Mouse (Mus musculus): ENCODE measurements around the gene Cacna1g. TPM values are rescaled to one million over a fixed set of nuclear protein-coding genes. Genes with fewer than 3 reads are reported as not detected.
A peak's percentile ranks its signal among the peaks of the same experiment; 100 is the strongest.

The Cacna1g gene
- polyA plus RNA-seq, 1 experiment from 2014 or later, result 38.2 TPM

- no peak overlapping the region for H3K27ac ChIP-seq
- H3K9ac ChIP-seq, result no peak overlapping the region
- no peak for ATAC-seq (ENCODE audit: insufficient number of reproducible peaks, insufficient read depth, low FRiP score, low TSS enrichment, low read depth)
- WGBS, result 42% methylated on average over 2 of the region's 2 CpGs
- no peaks in the 10 kb centered on the region for H3K27me3 ChIP-seq
- H3K36me3 ChIP-seq, result peaks cover 69% of the 10 kb centered on the region
- H3K4me1 ChIP-seq, result peaks cover 63% of the 10 kb centered on the region
- H3K4me3 ChIP-seq, result no peak overlapping the region
- H3K9me3 ChIP-seq, result no peaks in the 10 kb centered on the region
- H3K4me2 ChIP-seq, result no peak overlapping the region
Measured at GRCm38 (mm10) chr11:94464170-94464569, 9.8 kb downstream of the Cacna1g start.

GRCm38 (mm10) chr11:94461856-94462255 lies 12.1 kb downstream of the Cacna1g start:
- no peak overlapping the region for H3K4me2 ChIP-seq
- H3K9me3 ChIP-seq, result no peaks in the 10 kb centered on the region
- no peak overlapping the region for H3K4me3 ChIP-seq
- no peak overlapping the region for H3K9ac ChIP-seq
- peaks cover 83% of the 10 kb centered on the region for H3K36me3 ChIP-seq
- ATAC-seq (ENCODE audit: insufficient number of reproducible peaks, insufficient read depth, low FRiP score, low TSS enrichment, low read depth), result no peak
- peaks cover 40% of the 10 kb centered on the region for H3K4me1 ChIP-seq
- WGBS, result 93% methylated on average over 11 of the region's 11 CpGs
- H3K27me3 ChIP-seq, result no peaks in the 10 kb centered on the region
- H3K27ac ChIP-seq, result no peak overlapping the region

GRCm38 (mm10) chr11:94457001-94457400 lies 17.0 kb downstream of the Cacna1g start:
- Histone ChIP-seq H3K27me3 (no peaks in the 10 kb centered on the region), H3K4me3 (no peak overlapping the region), H3K9ac (no peak overlapping the region), H3K4me2 (no peak overlapping the region), H3K36me3 (peaks cover 87% of the 10 kb centered on the region), H3K9me3 (no peaks in the 10 kb centered on the region), H3K4me1 (peaks cover 31% of the 10 kb centered on the region), H3K27ac (no peak overlapping the region; the same call in 1 of the 2 replicates)
- no peak for ATAC-seq (ENCODE audit: insufficient number of reproducible peaks, insufficient read depth, low FRiP score, low TSS enrichment, low read depth)
- WGBS, result 76% methylated on average over 15 of the region's 15 CpGs

GRCm38 (mm10) chr11:94456347-94456746 lies 17.7 kb downstream of the Cacna1g start:
- Histone ChIP-seq H3K4me1 (peaks cover 28% of the 10 kb centered on the region), H3K4me2 (no peak overlapping the region), H3K36me3 (peaks cover 87% of the 10 kb centered on the region), H3K4me3 (no peak overlapping the region), H3K27ac (no peak overlapping the region; the same call in 1 of the 2 replicates), H3K9ac (no peak overlapping the region), H3K9me3 (no peaks in the 10 kb centered on the region), H3K27me3 (no peaks in the 10 kb centered on the region)
- WGBS, result 65% methylated on average over 3 of the region's 3 CpGs
- ATAC-seq (ENCODE audit: insufficient number of reproducible peaks, insufficient read depth, low FRiP score, low TSS enrichment, low read depth), result no peak

- H3K27ac ChIP-seq, result no peak overlapping the region
- 72% methylated on average over 10 of the region's 10 CpGs for WGBS
- H3K4me1 ChIP-seq, result peaks cover 35% of the 10 kb centered on the region
- no peak overlapping the region for H3K4me3 ChIP-seq
- H3K9me3 ChIP-seq, result no peaks in the 10 kb centered on the region
- ATAC-seq (ENCODE audit: insufficient number of reproducible peaks, insufficient read depth, low FRiP score, low TSS enrichment, low read depth), result no peak
- 0 out of 2 replicates have a peak overlapping the region, but pooled peaks have one; percentile 4 for H3K9ac ChIP-seq
- no peak overlapping the region for H3K4me2 ChIP-seq
- no peaks in the 10 kb centered on the region for H3K27me3 ChIP-seq
- H3K36me3 ChIP-seq, result peaks cover 87% of the 10 kb centered on the region
Measured at GRCm38 (mm10) chr11:94455161-94455820, 18.7 kb downstream of the Cacna1g start.

- Histone ChIP-seq H3K27me3 (no peaks in the 10 kb centered on the region), H3K9ac (0 out of 2 replicates have a peak overlapping the region, but pooled peaks have one; percentile 4), H3K4me1 (peaks cover 40% of the 10 kb centered on the region), H3K9me3 (no peaks in the 10 kb centered on the region), H3K27ac (no peak overlapping the region), H3K4me2 (no peak overlapping the region), H3K4me3 (no peak overlapping the region), H3K36me3 (peaks cover 87% of the 10 kb centered on the region)
- WGBS, result 74% methylated on average over 5 of the region's 5 CpGs
- no peak for ATAC-seq (ENCODE audit: insufficient number of reproducible peaks, insufficient read depth, low FRiP score, low TSS enrichment, low read depth)
Measured at GRCm38 (mm10) chr11:94454756-94455155, 19.2 kb downstream of the Cacna1g start.

- no peak overlapping the region for H3K4me3 ChIP-seq
- H3K27ac ChIP-seq, result no peak overlapping the region
- H3K4me2 ChIP-seq, result no peak overlapping the region
- WGBS, result 59% methylated on average over 12 of the region's 12 CpGs
- H3K36me3 ChIP-seq, result peaks cover 71% of the 10 kb centered on the region
- no peaks in the 10 kb centered on the region for H3K9me3 ChIP-seq
- H3K4me1 ChIP-seq, result peaks cover 55% of the 10 kb centered on the region
- no peak for ATAC-seq (ENCODE audit: insufficient number of reproducible peaks, insufficient read depth, low FRiP score, low TSS enrichment, low read depth)
- no peaks in the 10 kb centered on the region for H3K27me3 ChIP-seq
- no peak overlapping the region for H3K9ac ChIP-seq
Measured at GRCm38 (mm10) chr11:94451091-94451773, 22.8 kb downstream of the Cacna1g start.

GRCm38 (mm10) chr11:94449886-94450285 lies 24.1 kb downstream of the Cacna1g start:
- Histone ChIP-seq H3K4me1 (peaks cover 58% of the 10 kb centered on the region), H3K9ac (no peak overlapping the region), H3K9me3 (no peaks in the 10 kb centered on the region), H3K4me2 (no peak overlapping the region), H3K27me3 (no peaks in the 10 kb centered on the region), H3K4me3 (no peak overlapping the region), H3K27ac (no peak overlapping the region; the same call in 1 of the 2 replicates), H3K36me3 (peaks cover 63% of the 10 kb centered on the region)
- WGBS, result 64% methylated on average over 5 of the region's 5 CpGs
- no peak for ATAC-seq (ENCODE audit: insufficient number of reproducible peaks, insufficient read depth, low FRiP score, low TSS enrichment, low read depth)

GRCm38 (mm10) chr11:94449239-94449638 lies 24.8 kb downstream of the Cacna1g start:
- Histone ChIP-seq H3K9ac (0 out of 2 replicates have a peak overlapping the region, but pooled peaks have one; percentile 32), H3K27me3 (no peaks in the 10 kb centered on the region), H3K36me3 (peaks cover 62% of the 10 kb centered on the region), H3K4me3 (no peak overlapping the region), H3K27ac (no peak overlapping the region), H3K4me2 (no peak overlapping the region), H3K4me1 (peaks cover 58% of the 10 kb centered on the region), H3K9me3 (no peaks in the 10 kb centered on the region)
- no peak for ATAC-seq (ENCODE audit: insufficient number of reproducible peaks, insufficient read depth, low FRiP score, low TSS enrichment, low read depth)
- 40% methylated on average over 8 of the region's 8 CpGs for WGBS

- H3K9ac ChIP-seq, result no peak overlapping the region
- peaks cover 74% of the 10 kb centered on the region for H3K36me3 ChIP-seq
- H3K4me3 ChIP-seq, result no peak overlapping the region
- ATAC-seq (ENCODE audit: insufficient number of reproducible peaks, insufficient read depth, low FRiP score, low TSS enrichment, low read depth), result no peak
- no peak overlapping the region for H3K27ac ChIP-seq
- no peaks in the 10 kb centered on the region for H3K9me3 ChIP-seq
- no peaks in the 10 kb centered on the region for H3K27me3 ChIP-seq
- H3K4me1 ChIP-seq, result peaks cover 68% of the 10 kb centered on the region
- 16% methylated on average over 3 of the region's 3 CpGs for WGBS
- no peak overlapping the region for H3K4me2 ChIP-seq
Measured at GRCm38 (mm10) chr11:94447017-94447416, 27.0 kb downstream of the Cacna1g start.

- peaks cover 62% of the 10 kb centered on the region for H3K4me1 ChIP-seq
- no peak overlapping the region for H3K9ac ChIP-seq
- H3K36me3 ChIP-seq, result peaks cover 74% of the 10 kb centered on the region
- no peak overlapping the region for H3K4me2 ChIP-seq
- no peak overlapping the region for H3K4me3 ChIP-seq
- H3K27ac ChIP-seq, result no peak overlapping the region
- H3K27me3 ChIP-seq, result no peaks in the 10 kb centered on the region
- no peaks in the 10 kb centered on the region for H3K9me3 ChIP-seq
- 53% methylated on average over 4 of the region's 4 CpGs for WGBS
- ATAC-seq (ENCODE audit: insufficient number of reproducible peaks, insufficient read depth, low FRiP score, low TSS enrichment, low read depth), result no peak
Measured at GRCm38 (mm10) chr11:94445300-94445699, 28.7 kb downstream of the Cacna1g start.

GRCm38 (mm10) chr11:94444829-94445228 lies 29.2 kb downstream of the Cacna1g start:
- no peak overlapping the region for H3K27ac ChIP-seq
- 54% methylated on average over 5 of the region's 5 CpGs for WGBS
- H3K4me3 ChIP-seq, result no peak overlapping the region
- no peaks in the 10 kb centered on the region for H3K27me3 ChIP-seq
- no peak overlapping the region for H3K4me2 ChIP-seq
- peak overlapping the region; percentile 32; the same call in 1 of the 2 replicates for H3K9ac ChIP-seq
- no peak for ATAC-seq (ENCODE audit: insufficient number of reproducible peaks, insufficient read depth, low FRiP score, low TSS enrichment, low read depth)
- no peaks in the 10 kb centered on the region for H3K9me3 ChIP-seq
- H3K4me1 ChIP-seq, result peaks cover 58% of the 10 kb centered on the region
- peaks cover 74% of the 10 kb centered on the region for H3K36me3 ChIP-seq

All from embryonic facial prominence, embryonic 13.5 days (tissue).